Mouse (Mus musculus) bone marrow, adult 2 months (tissue): ENCODE results near the gene Ank2. TPM values are rescaled to one million over a fixed set of nuclear protein-coding genes. Genes with fewer than 3 reads are reported as not detected.

ENCODE experiments used
- H3K27ac ChIP-seq: fragments of 200-500 bp; 2 replicates; pipeline ENCODE4 v1.5.1; 2012; ENCODE audit warnings: low read depth, mild to moderate bottlenecking, control low read depth, inconsistent platforms, low read length; ENCODE audit not compliant: control insufficient read depth, poor library complexity, insufficient read depth
- H3K4me1 ChIP-seq: fragments of 200-500 bp; 2 replicates; pipeline ENCODE4 v1.6.1; 2011; ENCODE audit warnings: low read length; ENCODE audit not compliant: control insufficient read depth, insufficient read depth
- H3K4me3 ChIP-seq: fragments of 200-500 bp; replicated peaks from 2 replicates; pipeline ENCODE3; 2011; ENCODE audit warnings: mild to moderate bottlenecking, low read depth, low read length, control low read depth; ENCODE audit not compliant: control insufficient read depth
- CTCF ChIP-seq: fragments of 200-500 bp; IDR thresholded peaks from 2 replicates; pipeline ENCODE4 v1.5.1; 2011; ENCODE audit warnings: low read length, control low read depth; ENCODE audit not compliant: control insufficient read depth, insufficient read depth
- POLR2A ChIP-seq: fragments of 200-500 bp; IDR thresholded peaks from 2 replicates; pipeline ENCODE4 v1.6.1; 2011; ENCODE audit warnings: low read depth, mild to moderate bottlenecking, control low read depth, low read length, borderline replicate concordance; ENCODE audit not compliant: control insufficient read depth
- WGBS: fragments of 180-500 bp; shearing (Covaris S2); methylation state at CpG from one replicate; pipeline ENCODE4 v1.1.7; 2018; 5-methylcytosine and 5-hydroxymethylcytosine counted together
- polyA plus RNA-seq: library from polyadenylated mRNA; stranded (reverse); fragments of >200 nt; gene quantifications from 2 replicates; pipeline ENCODE4 v1.2.4, GENCODE M21; 2011; ENCODE audit warnings: low replicate concordance; ENCODE audit not compliant: missing spikeins, insufficient read depth, insufficient read length

Ank2 gene
- polyA plus RNA-seq, 1 experiment, result 5.5 TPM

DNA sequence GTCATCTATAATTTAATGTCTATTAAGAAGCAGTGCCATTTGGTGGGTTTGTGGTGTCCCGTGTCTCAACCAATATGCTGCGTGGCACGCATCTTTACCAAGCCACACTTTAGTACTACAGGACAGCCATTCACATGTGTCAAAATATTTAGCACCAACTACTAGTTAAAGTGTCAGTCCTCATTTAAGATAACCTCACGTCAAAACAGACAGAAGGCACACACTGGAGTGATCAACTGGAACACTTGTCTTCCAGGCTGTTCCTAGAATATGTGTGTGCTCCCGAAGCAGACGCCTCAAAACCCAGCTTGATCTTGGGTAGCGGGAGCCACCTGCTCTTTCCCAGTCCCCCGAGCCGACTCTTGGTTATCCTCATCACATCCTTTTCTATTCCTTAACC is 101.4 kb downstream of the Ank2 start:
- TF ChIP-seq POLR2A (no peak), CTCF (no peak)
- WGBS, result 87% methylated on average over 9 of the region's 9 CpGs
- H3K4me3 ChIP-seq, result no peak overlapping the region
- no peak overlapping the region for H3K27ac ChIP-seq
- no peaks in the 10 kb centered on the region for H3K4me1 ChIP-seq

DNA sequence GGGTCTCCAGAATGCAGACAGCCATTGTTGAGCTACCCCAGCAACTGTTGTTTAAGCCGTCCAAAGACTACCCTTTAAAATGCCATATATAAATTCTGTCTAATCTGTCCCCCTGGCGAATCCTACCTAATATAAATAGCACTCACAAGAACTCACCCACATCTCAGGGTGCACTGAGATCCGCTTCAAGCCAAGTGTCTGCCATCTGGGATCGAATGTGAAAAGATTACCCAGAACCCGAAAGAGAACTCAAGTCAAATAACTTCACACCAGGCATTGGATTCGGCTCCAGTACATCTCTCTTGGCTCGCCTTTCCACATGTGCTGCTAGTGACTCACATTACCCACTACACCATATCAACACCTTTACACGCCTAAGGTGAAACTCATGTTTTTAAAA is 103.9 kb downstream of the Ank2 start:
- no peak overlapping the region for H3K4me3 ChIP-seq
- no peak for TF ChIP-seq POLR2A
- no peak for TF ChIP-seq CTCF
- no peak overlapping the region for H3K27ac ChIP-seq
- 91% methylated on average over 8 of the region's 8 CpGs for WGBS
- no peaks in the 10 kb centered on the region for H3K4me1 ChIP-seq

DNA sequence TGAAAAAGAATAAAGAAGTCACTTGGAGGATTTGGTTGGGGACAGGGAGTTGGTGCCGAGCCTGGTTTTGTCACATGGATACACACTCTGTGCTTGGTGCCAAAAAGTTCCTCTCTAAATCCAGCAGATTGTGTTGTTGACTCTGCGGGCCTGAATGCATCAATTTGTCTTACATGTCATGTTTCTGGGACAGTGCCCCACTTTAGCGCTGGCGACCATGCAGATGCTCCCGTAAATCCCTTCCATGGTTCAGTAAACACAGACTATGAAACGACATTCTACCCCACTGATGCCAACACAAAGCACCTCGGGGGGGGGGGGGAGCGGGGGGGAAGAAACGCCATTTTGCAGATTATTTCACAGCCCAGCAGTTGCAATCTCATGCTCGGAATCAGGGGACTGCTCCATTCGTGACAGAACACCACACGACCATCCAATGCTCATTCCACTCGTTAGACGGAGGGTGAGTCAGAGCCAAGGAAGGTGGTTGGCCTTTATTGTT is 112.1 kb downstream of the Ank2 start:
- no peaks in the 10 kb centered on the region for H3K4me1 ChIP-seq
- 82% methylated on average over 14 of the region's 14 CpGs for WGBS
- H3K27ac ChIP-seq, result no peak overlapping the region
- no peak overlapping the region for H3K4me3 ChIP-seq
- no peak for TF ChIP-seq CTCF
- TF ChIP-seq POLR2A, result no peak

GRCm38 (mm10) chr3:127383231-127383630 is 115.9 kb downstream of the Ank2 start:
- no peak overlapping the region for H3K27ac ChIP-seq
- WGBS, result 81% methylated on average over 3 of the region's 3 CpGs
- TF ChIP-seq POLR2A, result no peak
- no peak for TF ChIP-seq CTCF

GRCm38 (mm10) chr3:127376901-127377460 is 122.2 kb downstream of the Ank2 start:
- WGBS, result 87% methylated on average over 8 of the region's 8 CpGs
- TF ChIP-seq POLR2A (no peak), CTCF (no peak)
- H3K27ac ChIP-seq, result no peak overlapping the region
- no peaks in the 10 kb centered on the region for H3K4me1 ChIP-seq
- no peak overlapping the region for H3K4me3 ChIP-seq

More at GRCm38 (mm10) chr3:127383231-127383630, 115.9 kb downstream of the Ank2 start:
- no peak overlapping the region for H3K4me3 ChIP-seq
- no peaks in the 10 kb centered on the region for H3K4me1 ChIP-seq

- WGBS, result 79% methylated on average over 11 of the region's 11 CpGs
- TF ChIP-seq POLR2A (no peak), CTCF (no peak)
- H3K4me1 ChIP-seq, result no peaks in the 10 kb centered on the region
- no peak overlapping the region for H3K4me3 ChIP-seq
- H3K27ac ChIP-seq, result no peak overlapping the region
These were observed 123.0 kb downstream of the Ank2 start for GRCm38 (mm10) chr3:127375956-127376660.

- Histone ChIP-seq H3K27ac (no peak overlapping the region), H3K4me1 (no peaks in the 10 kb centered on the region), H3K4me3 (no peak overlapping the region)
- WGBS, result 75% methylated on average over 6 of the region's 6 CpGs
- TF ChIP-seq CTCF (no peak), POLR2A (no peak)
These were observed 124.9 kb downstream of the Ank2 start for GRCm38 (mm10) chr3:127374190-127374710.

GRCm38 (mm10) chr3:127371774-127372173 is 127.4 kb downstream of the Ank2 start:
- Histone ChIP-seq H3K4me1 (no peaks in the 10 kb centered on the region), H3K27ac (no peak overlapping the region), H3K4me3 (no peak overlapping the region)
- 66% methylated on average over 1 of the region's 1 CpGs for WGBS
- TF ChIP-seq CTCF (no peak), POLR2A (no peak)
